Mouse (Mus musculus): Measurements from ENCODE around the gene Tmem156.

Tmem156 gene

DNA sequence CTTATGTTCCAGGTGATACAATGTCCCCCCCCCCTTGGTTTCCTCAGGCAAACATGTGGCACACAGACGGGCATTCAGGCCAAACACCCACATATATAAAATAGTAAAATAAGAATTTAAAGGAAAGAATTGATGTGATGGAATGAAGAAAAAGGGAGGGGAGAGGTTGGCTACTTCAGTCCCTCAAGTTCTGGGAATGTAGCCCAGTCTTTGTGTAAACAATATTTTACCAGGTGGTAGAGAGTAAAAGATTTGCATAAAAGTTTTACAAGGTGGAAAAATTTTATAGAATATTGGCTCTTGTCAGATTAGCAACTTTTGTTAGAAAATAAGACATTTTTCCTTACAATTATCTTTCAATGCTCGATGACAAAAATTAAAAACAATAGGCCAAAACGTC lies 4.9 kb upstream of the Tmem156 start:
- no peak for DNase-seq (ENCODE audit: low spot score)

DNA sequence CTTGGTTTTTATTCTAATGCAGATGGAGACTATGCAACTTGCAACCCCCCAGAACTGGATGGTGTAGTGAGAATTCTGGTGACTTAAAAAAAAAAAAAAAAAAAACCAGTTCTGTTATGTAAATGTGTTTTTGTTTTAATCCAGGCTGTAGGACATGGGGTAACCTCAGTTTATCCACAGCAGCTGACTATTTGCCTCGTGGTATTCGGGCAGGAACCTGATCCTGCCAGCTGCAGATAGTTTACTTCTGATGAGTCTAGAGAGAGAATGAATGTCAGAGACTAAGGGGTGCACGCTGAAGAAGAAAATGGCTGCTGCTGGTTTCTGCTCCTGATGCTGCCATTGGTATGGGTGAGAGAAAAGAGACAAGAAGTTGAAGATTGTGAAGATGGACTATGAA lies 4.2 kb upstream of the Tmem156 start:
- DNase-seq (ENCODE audit: low spot score), result no peak

DNA sequence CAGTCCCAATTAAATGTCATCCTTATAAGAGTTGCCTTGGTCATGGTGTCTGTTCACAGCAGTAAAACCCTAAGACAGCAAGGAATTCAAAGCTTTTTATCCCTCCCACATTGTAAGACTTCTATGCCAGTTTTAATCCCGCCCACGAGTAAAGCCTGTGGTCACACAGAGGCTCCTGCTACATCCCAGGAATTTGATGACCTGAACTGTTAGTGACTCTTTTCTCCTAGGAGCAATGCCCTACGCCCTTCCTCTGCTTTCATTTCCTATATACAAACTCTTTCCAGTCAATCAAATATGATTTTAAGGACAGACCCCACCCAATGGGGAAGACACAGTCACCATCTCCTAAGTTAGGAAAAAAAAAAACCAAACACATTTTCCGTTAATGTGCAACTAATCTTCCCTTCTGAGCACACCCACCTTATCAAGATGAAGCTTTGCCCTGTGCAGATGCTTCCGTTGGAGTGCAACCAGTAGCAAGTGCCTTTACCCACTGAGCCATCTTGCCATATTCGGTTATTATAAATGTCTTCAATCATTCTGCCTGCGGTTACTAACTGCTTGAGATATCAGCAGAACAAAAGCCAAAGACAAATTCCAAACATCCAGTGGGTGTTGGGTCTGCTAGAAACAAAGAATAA lies 3.1 kb upstream of the Tmem156 start:
- no peak for DNase-seq (ENCODE audit: low spot score)

DNA sequence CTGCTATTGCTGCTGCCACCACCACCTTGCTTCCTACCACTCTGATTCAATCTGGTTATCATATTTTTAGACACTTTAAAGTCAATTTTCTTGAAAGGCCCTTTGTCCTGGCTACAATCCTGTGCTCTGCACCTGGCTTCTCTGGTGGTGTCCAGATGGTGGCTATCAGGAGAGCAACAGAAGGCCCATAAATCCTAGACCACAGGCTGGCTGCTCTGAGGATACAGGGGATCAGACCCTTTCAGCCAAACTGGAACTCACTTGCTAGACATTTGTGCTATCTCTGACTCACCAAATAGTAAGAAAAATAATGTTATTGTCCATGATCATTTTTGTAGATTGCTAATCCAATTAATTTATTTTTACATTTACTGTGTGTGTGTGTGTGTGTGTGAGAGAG lies 1.8 kb upstream of the Tmem156 start:
- no peak for DNase-seq (ENCODE audit: low spot score)

DNA sequence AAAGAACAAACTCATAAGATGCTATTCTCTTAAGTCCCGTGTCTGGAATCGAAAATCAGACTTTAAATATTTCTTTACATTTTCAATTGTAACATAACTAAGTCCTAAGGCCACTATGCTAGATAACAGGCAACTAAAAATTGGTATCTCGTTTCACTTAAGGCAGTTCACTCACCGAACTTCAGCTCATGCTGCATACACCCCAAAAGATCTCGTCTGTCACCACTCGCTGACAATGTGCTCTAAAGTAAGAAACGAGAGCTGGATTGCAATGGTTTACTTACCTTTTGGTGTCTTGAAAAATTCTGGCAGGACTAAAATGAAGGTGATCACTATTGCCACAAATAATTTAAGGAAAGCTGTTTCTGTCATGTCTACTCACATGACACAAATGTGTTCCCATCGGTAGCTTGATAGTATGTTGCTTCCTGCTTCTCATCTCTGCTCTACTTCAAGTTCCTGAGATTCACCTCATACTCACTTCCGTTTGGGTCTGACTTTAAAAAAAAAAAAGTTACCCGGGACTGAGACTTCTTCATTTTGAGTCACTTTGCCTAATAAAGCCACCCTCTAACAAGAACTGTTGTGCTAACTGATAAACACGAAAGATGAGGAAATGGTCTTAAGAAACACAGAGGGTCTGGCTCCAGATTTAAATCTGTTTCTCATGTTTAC lies 611 bp downstream of the Tmem156 start:
- DNase-seq (ENCODE audit: low spot score), result no peak

DNA sequence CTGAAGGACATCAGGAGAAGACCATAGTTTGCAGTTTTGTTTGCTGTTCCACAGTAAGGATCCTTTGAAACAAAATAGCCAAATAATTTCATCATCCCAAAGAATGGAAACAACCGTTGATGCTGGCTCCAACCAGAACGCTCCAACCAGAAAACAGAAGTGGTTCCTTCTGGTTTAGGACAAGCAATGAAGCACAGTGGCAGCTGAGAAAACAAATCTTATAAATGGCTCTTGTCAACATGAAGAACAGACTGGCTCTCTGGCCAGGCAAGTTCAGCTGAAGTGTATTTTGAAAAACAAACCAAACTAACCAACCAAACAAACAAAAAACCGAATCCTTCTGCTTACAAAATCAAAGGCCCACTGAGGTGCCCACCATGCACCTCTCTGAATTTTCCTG lies 2.2 kb downstream of the Tmem156 start:
- no peak for DNase-seq (ENCODE audit: low spot score)

DNA sequence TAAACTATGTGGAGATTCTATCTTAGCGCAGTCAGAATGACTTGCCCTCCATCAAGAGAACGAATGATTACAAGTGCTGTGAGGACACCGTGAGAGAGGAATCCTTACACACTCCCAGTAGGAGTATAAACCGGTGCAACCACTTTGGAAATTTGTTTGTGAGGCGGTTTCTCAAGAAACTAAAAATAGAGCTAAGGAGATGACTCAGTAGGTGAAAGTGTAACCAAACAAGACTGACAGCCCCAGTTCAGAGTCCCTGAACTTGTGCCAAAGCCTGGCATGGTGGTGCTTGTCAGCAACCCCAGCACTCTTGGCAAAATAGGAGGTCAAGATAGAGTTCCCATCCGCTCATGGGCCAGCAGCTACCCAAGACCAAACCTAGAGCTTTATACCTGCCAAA lies 5.4 kb downstream of the Tmem156 start:
- DNase-seq (ENCODE audit: low spot score), result no peak

DNA sequence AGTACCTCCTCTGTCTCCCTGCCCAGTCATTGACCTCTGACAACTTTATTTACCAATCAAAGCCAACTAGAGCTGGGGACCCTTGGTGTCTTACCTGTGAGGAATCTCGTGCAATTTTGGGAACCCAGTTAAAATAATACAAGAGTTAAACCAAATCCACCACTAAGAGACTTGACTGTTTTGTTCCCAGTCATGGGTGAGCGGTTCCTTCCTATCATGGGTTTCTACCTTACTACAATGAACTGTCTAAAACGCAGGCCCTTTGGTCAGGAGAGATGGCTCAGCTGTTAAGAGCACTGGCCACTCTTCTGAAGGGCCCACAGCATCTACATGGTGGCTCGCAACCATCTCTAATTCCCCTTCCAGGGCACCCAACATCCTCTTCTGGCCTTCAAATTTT lies 10.1 kb downstream of the Tmem156 start:
- DNase-seq (ENCODE audit: low spot score), result no peak

DNA sequence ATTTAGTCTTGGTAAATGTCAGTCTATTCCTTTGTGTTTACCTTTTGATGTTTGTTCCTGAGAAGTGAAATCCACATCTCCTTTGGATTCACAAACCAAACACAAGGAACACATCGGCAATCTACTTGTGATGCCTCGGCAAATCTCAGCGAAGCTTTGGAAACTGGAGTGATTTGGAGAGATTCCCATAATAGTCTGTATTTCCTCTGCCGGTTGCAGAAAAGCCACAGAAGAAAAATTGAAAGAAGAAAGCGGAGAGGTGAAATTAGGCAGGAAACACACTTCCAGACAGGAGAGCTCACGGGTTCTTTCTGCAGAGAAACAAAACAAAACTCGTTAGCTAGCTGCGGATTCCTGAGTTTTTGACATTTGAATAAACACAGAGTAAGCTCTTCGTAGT lies 12.1 kb downstream of the Tmem156 start:
- DNase-seq (ENCODE audit: low spot score), result no peak

DNA sequence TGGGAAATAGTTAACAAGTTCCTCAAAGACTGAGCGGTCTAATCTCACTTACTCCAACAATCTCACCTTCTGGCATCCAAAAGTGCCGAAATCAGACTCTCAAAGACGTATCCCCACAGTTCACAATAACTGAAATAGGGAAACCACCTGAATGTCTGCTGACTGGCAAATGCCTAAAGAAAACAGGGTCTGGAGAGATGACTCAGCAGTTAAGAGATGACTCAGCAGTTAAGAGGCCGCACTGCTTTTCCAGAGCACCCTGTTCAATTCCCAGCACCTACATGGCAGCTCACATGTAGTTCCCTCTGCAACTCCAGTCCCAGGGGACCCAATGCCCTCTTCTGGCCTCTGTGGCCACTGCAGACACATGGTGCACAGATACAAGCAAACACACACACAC lies 13.9 kb downstream of the Tmem156 start:
- DNase-seq (ENCODE audit: low spot score), result no peak

DNA sequence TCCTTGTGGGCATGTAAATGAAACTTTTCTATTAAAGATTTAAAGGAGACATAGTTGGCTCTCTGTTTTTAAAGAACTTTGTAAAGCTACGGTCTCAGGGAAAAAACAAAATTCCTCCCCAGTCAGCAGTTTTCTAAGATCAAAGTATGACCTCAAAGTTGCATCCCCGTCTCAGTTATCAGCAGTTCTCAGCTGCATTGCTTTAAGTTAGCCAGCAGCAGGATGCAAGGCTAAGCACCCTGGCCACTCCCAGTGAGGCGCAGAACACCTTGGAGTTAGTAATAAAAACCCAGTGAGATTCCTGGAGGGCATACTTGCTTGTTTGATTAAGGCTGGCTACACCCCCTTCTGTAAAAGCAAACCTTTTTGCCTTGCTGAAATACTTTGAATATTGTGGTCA lies 15.2 kb downstream of the Tmem156 start:
- DNase-seq (ENCODE audit: low spot score), result no peak

DNA sequence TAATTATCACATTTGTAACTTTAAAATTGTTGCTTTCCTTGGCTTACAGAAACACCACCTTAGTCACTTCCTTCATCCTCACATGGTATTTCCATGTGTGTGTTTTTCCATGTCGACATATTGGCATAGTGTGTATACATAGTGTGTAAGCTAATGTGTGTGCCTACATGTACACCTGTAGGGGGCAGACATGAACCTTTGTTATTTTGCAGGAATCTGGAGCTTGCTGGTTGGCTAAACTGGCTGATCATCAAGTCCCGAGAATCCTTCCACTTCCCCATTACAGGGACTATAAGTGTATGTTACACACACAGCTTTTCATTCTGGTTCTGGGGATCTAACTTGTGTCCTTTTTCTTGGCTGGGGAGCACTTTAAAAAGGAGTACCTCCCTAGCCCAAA lies 15.8 kb downstream of the Tmem156 start:
- no peak for DNase-seq (ENCODE audit: low spot score)

DNA sequence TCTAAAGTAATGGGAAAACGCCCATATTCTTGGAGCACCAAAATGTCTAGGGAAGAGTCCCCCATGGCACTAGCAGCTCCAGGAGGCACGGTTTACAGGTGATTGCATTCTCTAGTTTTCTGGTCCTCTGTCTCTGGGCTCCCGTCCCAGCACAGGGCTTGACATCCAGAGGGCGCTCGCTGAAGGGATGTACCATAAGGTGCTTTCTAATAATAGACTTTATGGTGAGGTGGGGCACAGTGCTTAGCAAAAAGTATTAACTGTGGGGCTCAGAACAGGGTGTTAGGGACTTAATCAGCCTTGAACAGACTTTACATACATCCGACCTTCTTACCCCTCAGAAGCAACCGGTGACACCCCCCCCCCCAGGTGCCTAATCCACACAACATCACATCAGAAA lies 17.2 kb downstream of the Tmem156 start:
- no peak for DNase-seq (ENCODE audit: low spot score)

DNA sequence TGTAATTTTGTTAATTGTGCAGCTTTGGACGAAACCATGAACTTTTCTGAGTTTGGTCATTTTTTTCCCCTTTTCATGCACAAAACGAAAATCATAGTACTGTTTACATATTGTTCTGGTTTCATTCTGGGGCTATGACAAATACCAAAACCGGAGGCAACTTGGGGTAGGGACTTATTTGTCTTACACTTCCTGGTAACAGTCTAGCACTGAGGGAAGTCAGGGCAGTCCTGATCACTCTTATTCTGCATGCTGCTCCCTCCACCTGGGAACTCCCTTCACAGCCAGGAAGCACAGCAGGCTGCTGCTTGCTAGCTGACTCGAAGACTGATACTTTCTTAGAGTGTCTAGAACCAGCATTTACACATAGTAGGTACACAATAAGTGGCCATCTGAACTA lies 18.7 kb downstream of the Tmem156 start:
- DNase-seq (ENCODE audit: low spot score), result no peak

DNA sequence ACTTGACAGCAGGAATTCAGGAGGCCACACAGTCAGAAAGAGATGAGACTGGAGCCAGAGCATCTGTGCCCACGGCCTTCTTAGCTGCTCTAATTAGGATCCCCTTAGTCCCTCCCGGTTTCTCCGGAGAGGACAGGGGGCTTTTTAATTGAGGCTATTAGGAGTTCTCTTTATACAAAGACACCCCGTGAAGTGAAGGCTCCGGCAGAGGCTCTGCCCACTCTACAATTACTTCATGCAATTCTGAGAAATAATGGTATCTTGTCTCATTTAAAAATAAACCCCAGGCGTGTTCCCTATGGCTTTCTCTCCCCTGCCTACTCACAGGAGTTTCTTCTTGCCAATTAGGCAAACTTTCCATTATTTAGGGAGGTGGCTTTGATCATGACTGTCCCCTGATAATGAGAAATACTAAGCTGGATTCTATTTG lies 20.2 kb downstream of the Tmem156 start:
- no peak for DNase-seq (ENCODE audit: low spot score)

DNA sequence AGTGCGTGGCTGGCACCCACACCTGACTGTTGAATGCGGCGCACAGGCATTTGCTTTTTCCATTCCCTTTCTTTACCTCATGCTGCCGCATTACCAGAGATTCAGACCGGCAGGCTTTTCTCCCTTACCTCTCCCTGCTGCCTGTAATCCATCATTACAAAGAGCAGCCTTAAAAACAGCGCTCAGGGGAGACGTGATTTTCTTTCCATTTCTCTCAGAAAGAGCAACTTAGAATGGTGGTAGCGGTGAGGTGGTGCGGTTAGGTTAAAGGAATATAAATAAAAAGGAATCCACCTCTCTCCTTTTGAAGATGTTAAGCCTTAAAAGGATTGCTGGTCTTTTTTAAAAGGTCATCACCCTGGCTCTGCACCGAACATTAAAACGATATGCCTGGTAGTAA lies 22.1 kb downstream of the Tmem156 start:
- DNase-seq (ENCODE audit: low spot score), result no peak

DNA sequence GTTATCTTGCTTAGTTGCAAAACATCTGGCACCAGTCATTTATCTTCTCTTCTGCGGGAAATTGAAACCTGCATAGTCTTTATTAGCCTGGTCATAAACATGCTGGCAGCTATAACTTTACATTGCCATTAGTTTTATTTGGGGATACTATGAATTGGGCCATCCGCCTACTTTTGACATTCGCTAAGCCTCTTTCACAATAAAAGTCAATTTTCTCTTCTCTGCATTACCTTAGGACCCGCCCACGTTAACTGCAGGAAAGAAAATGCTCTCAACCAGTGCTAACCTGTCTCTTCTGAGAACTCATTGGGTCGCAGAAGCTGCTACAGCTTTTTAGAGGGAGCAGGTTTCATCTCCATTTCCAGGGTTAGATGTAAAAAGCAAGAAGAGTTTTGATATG lies 23.8 kb downstream of the Tmem156 start:
- no peak for DNase-seq (ENCODE audit: low spot score)

DNA sequence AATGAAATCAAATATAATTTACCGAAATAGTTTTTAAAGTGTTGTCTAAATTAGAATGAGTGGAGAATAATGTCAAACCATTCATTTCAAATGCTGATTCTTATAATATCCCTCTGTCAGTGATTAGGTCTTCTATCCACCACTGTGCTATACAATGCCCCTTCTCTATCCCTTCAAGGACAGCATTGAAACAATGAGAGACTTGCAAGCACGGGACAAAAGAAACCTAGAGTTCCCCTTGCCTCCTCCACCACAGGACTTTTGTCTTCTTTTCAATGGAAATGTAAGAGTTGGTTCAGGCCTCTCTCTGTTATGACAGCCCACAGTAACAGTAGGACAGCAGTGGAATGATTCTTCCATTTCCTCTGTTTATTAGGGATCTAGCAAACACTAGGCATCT lies 28.7 kb downstream of the Tmem156 start:
- DNase-seq (ENCODE audit: low spot score), result no peak

DNA sequence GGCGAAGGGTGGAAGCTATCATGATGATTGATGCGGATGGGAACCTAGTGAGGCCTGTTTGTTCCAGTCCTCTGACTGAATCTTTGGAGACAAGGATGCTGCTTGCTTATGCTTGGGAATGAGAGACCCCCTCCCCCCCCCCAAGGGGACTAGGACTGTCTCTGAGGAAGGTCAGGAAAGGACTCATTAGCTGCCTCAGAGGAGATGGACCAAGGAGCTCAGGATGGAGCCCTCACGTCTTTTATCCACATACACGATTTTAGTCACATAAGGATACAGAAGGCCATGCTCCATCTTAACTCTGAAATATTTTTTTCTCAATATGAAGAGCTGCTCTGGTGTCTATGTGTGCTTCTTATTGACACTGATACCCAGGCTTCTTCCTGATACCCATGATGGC lies 29.7 kb downstream of the Tmem156 start:
- DNase-seq (ENCODE audit: low spot score), result no peak

DNA sequence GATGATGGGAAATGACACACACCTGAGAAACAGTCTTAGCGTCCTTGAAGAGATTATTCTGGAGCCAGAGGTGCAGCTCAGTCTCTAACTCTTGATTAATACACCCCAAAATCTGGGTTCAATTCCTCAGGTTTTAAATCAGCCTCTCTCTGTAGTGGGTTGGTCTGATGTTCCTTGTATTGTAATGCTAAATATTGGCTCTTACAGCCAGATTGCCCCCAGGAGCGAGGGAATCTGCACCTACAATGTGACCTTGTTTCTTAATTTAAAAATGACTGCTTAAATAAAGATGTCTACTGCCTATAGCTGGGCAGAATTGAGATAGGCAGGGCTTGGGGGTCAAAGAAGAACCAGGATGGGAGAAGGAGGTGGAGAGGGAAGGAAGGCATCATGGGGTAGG lies 32.1 kb downstream of the Tmem156 start:
- DNase-seq (ENCODE audit: low spot score), result no peak

DNA sequence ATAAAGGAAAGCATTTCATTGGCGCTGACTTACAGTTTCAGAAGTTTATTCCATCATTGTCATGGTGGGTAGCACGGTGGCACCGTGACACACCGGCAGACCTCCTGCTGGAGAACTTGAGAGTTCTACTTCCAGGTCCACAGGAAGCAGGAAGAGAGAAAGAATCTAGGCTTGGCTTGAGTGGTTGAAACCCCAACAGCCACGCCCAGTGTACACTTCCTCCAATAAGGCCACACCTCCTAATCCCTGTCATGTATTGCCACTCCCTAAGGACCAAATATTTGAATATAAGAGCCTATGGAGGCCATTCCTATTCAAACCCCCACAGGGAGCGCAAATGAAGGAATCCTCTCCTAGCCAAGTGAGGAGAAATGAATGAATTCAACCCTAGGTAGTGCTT lies 34.3 kb downstream of the Tmem156 start:
- no peak for DNase-seq (ENCODE audit: low spot score)

DNA sequence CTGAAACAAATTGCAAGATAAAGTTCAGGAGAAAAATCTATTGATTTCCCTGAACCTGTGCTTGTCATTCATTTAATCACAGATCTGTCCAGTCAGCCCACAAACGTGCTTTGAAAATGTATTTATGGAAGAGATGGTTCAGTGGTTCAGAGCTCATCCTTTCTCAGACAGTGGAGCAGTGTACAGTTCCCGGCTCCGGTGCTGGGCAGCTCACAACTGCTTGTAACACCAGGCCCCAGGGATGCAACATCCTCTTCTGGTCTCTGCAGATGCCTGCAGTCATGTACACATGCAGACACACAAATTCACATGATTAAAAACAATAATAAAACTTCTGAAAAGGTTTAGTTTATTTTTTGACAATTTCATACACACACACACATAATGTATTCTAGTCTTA lies 40.4 kb downstream of the Tmem156 start:
- no peak for DNase-seq (ENCODE audit: low spot score)

DNA sequence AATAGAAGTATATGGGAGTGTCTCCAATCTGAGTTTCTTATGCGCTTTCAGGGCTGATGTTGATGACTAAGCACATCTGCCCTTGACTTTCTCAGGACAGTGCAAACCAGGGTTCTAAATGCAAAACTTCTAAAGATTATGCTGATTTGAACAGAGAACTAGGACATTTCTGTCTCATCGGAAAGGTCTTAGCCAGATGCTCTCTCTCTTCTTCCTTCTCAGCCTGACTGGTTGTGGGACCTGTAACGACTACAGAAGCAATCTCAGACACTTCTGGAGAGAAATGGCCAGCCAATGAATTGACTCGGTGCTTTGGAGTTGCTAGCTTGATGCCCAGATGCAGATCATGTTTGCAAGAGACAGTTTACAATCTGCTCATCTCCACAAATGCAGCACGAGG lies 42.1 kb downstream of the Tmem156 start:
- no peak for DNase-seq (ENCODE audit: low spot score)

DNA sequence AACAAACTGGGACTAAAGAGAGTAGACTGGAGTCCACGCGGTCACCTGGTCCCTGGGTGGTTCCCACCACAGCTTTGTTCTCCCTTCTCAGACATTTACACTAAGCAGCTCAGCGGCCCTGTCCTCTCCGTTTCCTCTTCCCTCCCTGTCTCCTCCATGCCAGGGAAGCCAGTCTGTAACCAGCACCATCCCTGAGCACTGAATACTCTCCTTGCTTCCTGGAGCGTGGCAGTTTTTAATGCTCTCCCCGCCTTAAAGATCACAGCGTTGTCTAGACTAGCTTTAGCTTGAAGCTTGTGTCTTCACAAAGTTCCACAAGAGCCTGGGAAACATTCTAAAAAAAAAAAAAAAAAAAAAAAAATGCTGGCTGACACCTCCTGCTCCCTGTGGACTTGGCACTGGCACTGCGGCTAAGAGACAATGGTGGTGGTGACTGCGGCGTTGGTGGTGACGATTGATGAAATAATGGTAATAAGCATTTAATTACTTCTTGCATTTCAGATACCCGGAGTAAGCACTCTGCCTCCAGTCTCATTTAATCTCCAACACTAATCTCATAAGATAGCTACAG lies 44.6 kb downstream of the Tmem156 start:
- no peak for DNase-seq (ENCODE audit: low spot score)

All from ovary, postnatal 14 days (tissue).